Mouse (Mus musculus) adrenal gland, postnatal 0 days (tissue): ENCODE results near the gene Vmn2r98. TPM values are rescaled to one million over a fixed set of nuclear protein-coding genes. Genes with fewer than 3 reads are reported as not detected.

ENCODE experiments used
- polyA plus RNA-seq: library from polyadenylated mRNA; unstranded; fragments of >200 nt; fragmentation: Nextera tagmentation; extraction: Ambion mirVana; gene quantifications from 2 replicates; pipeline ENCODE4 v1.2.1, GENCODE M21; 2015

Vmn2r98 gene
- not detected in 2 replicates for polyA plus RNA-seq

DNA sequence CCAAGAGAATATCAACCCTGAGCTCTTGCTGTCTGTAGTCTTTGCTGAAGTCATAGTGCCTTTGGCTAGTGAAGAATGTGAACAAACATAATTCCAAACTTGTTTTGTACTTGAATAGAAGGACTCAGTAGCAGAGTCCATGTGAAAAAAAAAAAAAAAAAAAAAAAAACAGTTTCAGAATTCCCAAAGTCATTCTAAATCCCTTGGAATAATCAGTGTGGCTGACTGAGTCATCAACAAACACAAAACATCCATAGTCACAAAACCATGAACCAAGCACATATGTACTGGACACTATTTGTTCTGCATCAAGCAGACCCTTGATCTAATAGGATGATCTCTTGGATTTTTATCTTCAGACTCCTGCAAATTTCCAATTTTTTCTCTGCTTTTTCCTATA, at the start of gene Vmn2r98:
Vmn2r98 (plus strand) TSS at position 301 of the 400 bp plus-strand sequence.

Other genes with a start within 250 kb of the Vmn2r98 start
- gene Vmn2r97, start 139.2 kb upstream of the Vmn2r98 start, polyA plus RNA-seq, result not detected in 2 replicates